Mouse (Mus musculus) erythroblast, embryonic 14.5 days (primary cell): ENCODE data around the gene Sde2. TPM values are rescaled to one million over a fixed set of nuclear protein-coding genes. Genes with fewer than 3 reads are reported as not detected.
A peak's percentile ranks its signal among the peaks of the same experiment; 100 is the strongest.

ENCODE experiments used
- H3K27me3 ChIP-seq: 2 replicates; pipeline ENCODE4 v1.6.1; 2012; ENCODE audit warnings: inconsistent platforms; ENCODE audit not compliant: control insufficient read depth
- H3K36me3 ChIP-seq: 2 replicates; pipeline ENCODE4 v1.6.1; 2012; ENCODE audit warnings: mild to moderate bottlenecking, inconsistent platforms; ENCODE audit not compliant: control insufficient read depth
- H3K4me1 ChIP-seq: 2 replicates; pipeline ENCODE4 v1.6.1; 2012; ENCODE audit warnings: inconsistent platforms; ENCODE audit not compliant: control insufficient read depth
- H3K4me3 ChIP-seq: replicated peaks from 2 replicates; pipeline ENCODE3; 2012; ENCODE audit warnings: moderate library complexity, mild to moderate bottlenecking, inconsistent platforms
- H3K9me3 ChIP-seq: 2 replicates; pipeline ENCODE4 v1.6.1; 2012; ENCODE audit warnings: low read length, inconsistent platforms, mixed read lengths; ENCODE audit not compliant: control insufficient read depth
- GATA1 ChIP-seq: IDR thresholded peaks from 2 replicates; pipeline ENCODE4 v1.6.1; 2012; ENCODE audit warnings: low read length, inconsistent platforms, mixed read lengths
- TAL1 ChIP-seq: IDR thresholded peaks from 3 replicates; pipeline ENCODE4 v1.6.1; 2012; ENCODE audit warnings: low read length, inconsistent platforms, mixed read lengths
- polyA plus RNA-seq: library from polyadenylated mRNA; stranded (reverse); fragments of >175 nt; gene quantifications from 2 replicates; pipeline ENCODE4 v1.2.3, GENCODE M21; 2012

Sde2 gene
- polyA plus RNA-seq, 1 experiment, result 2.5 TPM

- H3K27me3 ChIP-seq, result no peaks in the 10 kb centered on the region
- no peak for TF ChIP-seq TAL1
- TF ChIP-seq GATA1, result no peak
- H3K36me3 ChIP-seq, result peaks cover 13% of the 10 kb centered on the region
- H3K4me1 ChIP-seq, result peaks cover 66% of the 10 kb centered on the region
- peak overlapping the region; percentile 60 for H3K4me3 ChIP-seq
- H3K9me3 ChIP-seq, result no peaks in the 10 kb centered on the region
Observed at GRCm38 (mm10) chr1:180848114-180848510, 2.8 kb upstream of the Sde2 start.

GRCm38 (mm10) chr1:180848511-180849241 lies 2.3 kb upstream of the Sde2 start:
- H3K36me3 ChIP-seq, result peaks cover 18% of the 10 kb centered on the region
- no peaks in the 10 kb centered on the region for H3K9me3 ChIP-seq
- peaks cover 67% of the 10 kb centered on the region for H3K4me1 ChIP-seq
- TF ChIP-seq TAL1, result no peak
- no peak for TF ChIP-seq GATA1
- H3K4me3 ChIP-seq, result peak overlapping the region; percentile 60
- H3K27me3 ChIP-seq, result no peaks in the 10 kb centered on the region

GRCm38 (mm10) chr1:180849701-180850301 lies 1.1 kb upstream of the Sde2 start:
- H3K4me1 ChIP-seq, result peaks cover 68% of the 10 kb centered on the region
- no peaks in the 10 kb centered on the region for H3K27me3 ChIP-seq
- H3K9me3 ChIP-seq, result no peaks in the 10 kb centered on the region
- H3K36me3 ChIP-seq, result peaks cover 24% of the 10 kb centered on the region
- TF ChIP-seq GATA1 (no peak), TAL1 (no peak)
- peak overlapping the region; percentile 90 for H3K4me3 ChIP-seq

- TF ChIP-seq TAL1, result no peak
- TF ChIP-seq GATA1, result no peak
- Histone ChIP-seq H3K9me3 (no peaks in the 10 kb centered on the region), H3K4me1 (peaks cover 71% of the 10 kb centered on the region), H3K36me3 (peaks cover 96% of the 10 kb centered on the region), H3K27me3 (no peaks in the 10 kb centered on the region), H3K4me3 (no peak overlapping the region)
Observed at GRCm38 (mm10) chr1:180858763-180859162, 7.8 kb downstream of the Sde2 start.

DNA sequence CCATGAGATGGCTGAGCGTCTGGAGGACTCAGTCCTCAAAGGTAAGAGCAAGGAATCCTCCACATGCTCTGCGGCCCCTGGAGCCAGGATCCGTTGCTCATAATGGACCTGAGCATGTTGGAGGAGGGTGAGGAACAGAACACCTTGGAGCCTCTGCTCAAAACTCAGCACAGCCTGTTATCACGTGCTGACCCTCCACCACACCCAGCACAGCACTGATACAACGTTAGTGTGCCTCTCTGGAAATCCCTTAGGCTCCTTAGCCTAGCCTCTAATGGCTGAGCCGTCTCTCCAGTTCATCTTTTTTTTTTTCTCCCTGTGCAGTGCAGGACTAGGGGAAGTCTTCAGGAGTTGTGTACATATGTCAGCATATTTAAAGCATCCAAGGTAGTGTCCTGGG lies 9.1 kb downstream of the Sde2 start:
- H3K27me3 ChIP-seq, result no peaks in the 10 kb centered on the region
- no peaks in the 10 kb centered on the region for H3K9me3 ChIP-seq
- no peak for TF ChIP-seq TAL1
- peaks cover 69% of the 10 kb centered on the region for H3K4me1 ChIP-seq
- H3K36me3 ChIP-seq, result peaks cover 100% of the 10 kb centered on the region
- peak overlapping the region; percentile 4 for H3K4me3 ChIP-seq

- H3K36me3 ChIP-seq, result peaks cover 100% of the 10 kb centered on the region
Observed at GRCm38 (mm10) chr1:180863606-180864005, 12.7 kb downstream of the Sde2 start.

DNA sequence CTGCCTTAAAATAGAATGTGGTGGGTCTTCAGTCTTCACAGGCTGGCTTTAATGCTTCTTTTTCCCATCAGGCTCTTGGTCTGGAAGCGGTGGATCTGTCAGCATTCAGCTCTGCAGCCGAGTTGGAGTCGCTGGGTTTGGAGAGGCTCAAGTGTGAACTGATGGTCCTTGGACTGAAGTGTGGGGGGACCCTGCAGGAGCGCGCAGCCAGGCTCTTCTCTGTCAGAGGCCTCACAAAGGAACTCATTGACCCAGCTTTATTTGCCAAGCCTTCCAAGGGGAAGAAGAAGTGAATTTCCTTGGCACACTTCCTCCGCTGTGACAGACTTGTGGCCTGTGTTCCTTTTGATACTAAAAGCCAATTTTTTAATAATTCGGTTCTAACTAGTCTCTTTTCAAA lies 15.1 kb downstream of the Sde2 start:
- H3K36me3 ChIP-seq, result peaks cover 80% of the 10 kb centered on the region
- H3K27me3 ChIP-seq, result peaks cover under 1% of the 10 kb centered on the region; the same call in 1 of the 2 replicates
- H3K4me3 ChIP-seq, result no peak overlapping the region
- TF ChIP-seq GATA1, result no peak
- no peak for TF ChIP-seq TAL1
- H3K9me3 ChIP-seq, result no peaks in the 10 kb centered on the region
- peaks cover 23% of the 10 kb centered on the region for H3K4me1 ChIP-seq

More at GRCm38 (mm10) chr1:180863606-180864005, 12.7 kb downstream of the Sde2 start:
- H3K4me3 ChIP-seq, result no peak overlapping the region
- no peaks in the 10 kb centered on the region for H3K27me3 ChIP-seq
- TF ChIP-seq GATA1 (no peak), TAL1 (no peak)
- H3K9me3 ChIP-seq, result no peaks in the 10 kb centered on the region
- peaks cover 43% of the 10 kb centered on the region for H3K4me1 ChIP-seq

- no peak for TF ChIP-seq TAL1
- no peak for TF ChIP-seq GATA1
- Histone ChIP-seq H3K9me3 (no peaks in the 10 kb centered on the region), H3K36me3 (peaks cover 38% of the 10 kb centered on the region), H3K4me3 (no peak overlapping the region), H3K4me1 (peaks cover 15% of the 10 kb centered on the region), H3K27me3 (peaks cover 24% of the 10 kb centered on the region)
Observed at GRCm38 (mm10) chr1:180870122-180870650, 19.3 kb downstream of the Sde2 start.

GRCm38 (mm10) chr1:180873861-180874484 lies 23.0 kb downstream of the Sde2 start:
- no peak overlapping the region for H3K4me3 ChIP-seq
- no peaks in the 10 kb centered on the region for H3K9me3 ChIP-seq
- H3K36me3 ChIP-seq, result peaks cover 2% of the 10 kb centered on the region; the same call in 1 of the 2 replicates
- peaks cover 8% of the 10 kb centered on the region for H3K4me1 ChIP-seq
- TF ChIP-seq GATA1, result no peak
- no peak for TF ChIP-seq TAL1
- peaks cover 29% of the 10 kb centered on the region for H3K27me3 ChIP-seq
